Mouse (Mus musculus): ENCODE results near the gene Actr1b. TPM values are rescaled to one million over a fixed set of nuclear protein-coding genes. Genes with fewer than 3 reads are reported as not detected.

The Actr1b gene
- polyA plus RNA-seq (2012; ENCODE audit: insufficient read depth, insufficient read length, missing spikeins), result 51.9 and 52.4 TPM in 2 replicates

- H3K4me3 ChIP-seq (ENCODE audit: insufficient read depth, low read depth, low read length), result no peak within 1 kb of the TSS
- no peaks in the 10 kb centered on the region for H3K4me1 ChIP-seq (ENCODE audit: control insufficient read depth, insufficient read depth, insufficient read length, low read length)
- H3K27ac ChIP-seq (replicated peaks; ENCODE audit: low read depth, low read length), result no peak within 1 kb of the TSS
Measured at GRCm38 (mm10) chr1:36714311-36714710, at the start of gene Actr1b. Gene Actr1b, minus strand, starts transcription at chr1:36714422.

- Histone ChIP-seq H3K4me3 (ENCODE audit: insufficient read depth, low read depth, low read length) (no peak within 1 kb of the TSS), H3K4me1 (ENCODE audit: control insufficient read depth, insufficient read depth, insufficient read length, low read length) (no peaks in the 10 kb centered on the region), H3K27ac (replicated peaks; ENCODE audit: low read depth, low read length) (no peak within 1 kb of the TSS)
Measured at GRCm38 (mm10) chr1:36761568-36761967, 47.3 kb upstream of the Actr1b start, which contains the start of gene Zap70. Gene Zap70, plus strand, starts transcription at chr1:36761798.

GRCm38 (mm10) chr1:36761061-36761460, 46.8 kb upstream of the Actr1b start:
- Histone ChIP-seq H3K27ac (replicated peaks; ENCODE audit: low read depth, low read length) (no peak overlapping the region), H3K4me1 (ENCODE audit: control insufficient read depth, insufficient read depth, insufficient read length, low read length) (no peaks in the 10 kb centered on the region), H3K4me3 (ENCODE audit: insufficient read depth, low read depth, low read length) (no peak overlapping the region)

- Histone ChIP-seq H3K4me1 (ENCODE audit: control insufficient read depth, insufficient read depth, insufficient read length, low read length) (no peaks in the 10 kb centered on the region), H3K4me3 (ENCODE audit: insufficient read depth, low read depth, low read length) (no peak overlapping the region), H3K27ac (replicated peaks; ENCODE audit: low read depth, low read length) (no peak overlapping the region)
Measured at GRCm38 (mm10) chr1:36760401-36760800, 46.2 kb upstream of the Actr1b start.

GRCm38 (mm10) chr1:36759076-36759475, 44.9 kb upstream of the Actr1b start:
- Histone ChIP-seq H3K27ac (replicated peaks; ENCODE audit: low read depth, low read length) (no peak overlapping the region), H3K4me3 (ENCODE audit: insufficient read depth, low read depth, low read length) (no peak overlapping the region), H3K4me1 (ENCODE audit: control insufficient read depth, insufficient read depth, insufficient read length, low read length) (no peaks in the 10 kb centered on the region)

- Histone ChIP-seq H3K4me1 (ENCODE audit: control insufficient read depth, insufficient read depth, insufficient read length, low read length) (no peaks in the 10 kb centered on the region), H3K4me3 (ENCODE audit: insufficient read depth, low read depth, low read length) (no peak overlapping the region), H3K27ac (replicated peaks; ENCODE audit: low read depth, low read length) (no peak overlapping the region)
Measured at GRCm38 (mm10) chr1:36758553-36758952, 44.3 kb upstream of the Actr1b start.

GRCm38 (mm10) chr1:36753932-36754675, 39.9 kb upstream of the Actr1b start:
- Histone ChIP-seq H3K4me1 (ENCODE audit: control insufficient read depth, insufficient read depth, insufficient read length, low read length) (no peaks in the 10 kb centered on the region), H3K4me3 (ENCODE audit: insufficient read depth, low read depth, low read length) (no peak overlapping the region), H3K27ac (replicated peaks; ENCODE audit: low read depth, low read length) (no peak overlapping the region)

GRCm38 (mm10) chr1:36746452-36746851, 32.2 kb upstream of the Actr1b start:
- Histone ChIP-seq H3K4me3 (ENCODE audit: insufficient read depth, low read depth, low read length) (no peak overlapping the region), H3K4me1 (ENCODE audit: control insufficient read depth, insufficient read depth, insufficient read length, low read length) (no peaks in the 10 kb centered on the region), H3K27ac (replicated peaks; ENCODE audit: low read depth, low read length) (no peak overlapping the region)

GRCm38 (mm10) chr1:36745661-36746060, 31.4 kb upstream of the Actr1b start:
- no peaks in the 10 kb centered on the region for H3K4me1 ChIP-seq (ENCODE audit: control insufficient read depth, insufficient read depth, insufficient read length, low read length)
- no peak overlapping the region for H3K27ac ChIP-seq (replicated peaks; ENCODE audit: low read depth, low read length)

GRCm38 (mm10) chr1:36744268-36744944, 30.2 kb upstream of the Actr1b start:
- no peaks in the 10 kb centered on the region for H3K4me1 ChIP-seq (ENCODE audit: control insufficient read depth, insufficient read depth, insufficient read length, low read length)
- no peak overlapping the region for H3K4me3 ChIP-seq (ENCODE audit: insufficient read depth, low read depth, low read length)
- H3K27ac ChIP-seq (replicated peaks; ENCODE audit: low read depth, low read length), result no peak overlapping the region

More at GRCm38 (mm10) chr1:36745661-36746060, 31.4 kb upstream of the Actr1b start:
- H3K4me3 ChIP-seq (ENCODE audit: insufficient read depth, low read depth, low read length), result no peak overlapping the region

- Histone ChIP-seq H3K27ac (replicated peaks; ENCODE audit: low read depth, low read length) (no peak overlapping the region), H3K4me3 (ENCODE audit: insufficient read depth, low read depth, low read length) (no peak overlapping the region), H3K4me1 (ENCODE audit: control insufficient read depth, insufficient read depth, insufficient read length, low read length) (no peaks in the 10 kb centered on the region)
Measured at GRCm38 (mm10) chr1:36743046-36743445, 28.8 kb upstream of the Actr1b start.

GRCm38 (mm10) chr1:36739231-36739630, 25.0 kb upstream of the Actr1b start:
- no peak overlapping the region for H3K27ac ChIP-seq (replicated peaks; ENCODE audit: low read depth, low read length)
- H3K4me1 ChIP-seq (ENCODE audit: control insufficient read depth, insufficient read depth, insufficient read length, low read length), result no peaks in the 10 kb centered on the region
- H3K4me3 ChIP-seq (ENCODE audit: insufficient read depth, low read depth, low read length), result no peak overlapping the region

GRCm38 (mm10) chr1:36737300-36737699, 23.1 kb upstream of the Actr1b start:
- no peak overlapping the region for H3K4me3 ChIP-seq (ENCODE audit: insufficient read depth, low read depth, low read length)
- H3K4me1 ChIP-seq (ENCODE audit: control insufficient read depth, insufficient read depth, insufficient read length, low read length), result no peaks in the 10 kb centered on the region
- H3K27ac ChIP-seq (replicated peaks; ENCODE audit: low read depth, low read length), result no peak overlapping the region

GRCm38 (mm10) chr1:36724057-36724431, 9.8 kb upstream of the Actr1b start:
- Histone ChIP-seq H3K4me3 (ENCODE audit: insufficient read depth, low read depth, low read length) (no peak overlapping the region), H3K27ac (replicated peaks; ENCODE audit: low read depth, low read length) (no peak overlapping the region), H3K4me1 (ENCODE audit: control insufficient read depth, insufficient read depth, insufficient read length, low read length) (no peaks in the 10 kb centered on the region)

- no peak overlapping the region for H3K27ac ChIP-seq (replicated peaks; ENCODE audit: low read depth, low read length)
- no peaks in the 10 kb centered on the region for H3K4me1 ChIP-seq (ENCODE audit: control insufficient read depth, insufficient read depth, insufficient read length, low read length)
- no peak overlapping the region for H3K4me3 ChIP-seq (ENCODE audit: insufficient read depth, low read depth, low read length)
Measured at GRCm38 (mm10) chr1:36723146-36724056, 9.2 kb upstream of the Actr1b start.
